Mouse (Mus musculus): Measurements from ENCODE around the gene Wrap53.
"Not testable (repeated sequence)": the region's sequence is repeated elsewhere in the genome, so short reads cannot be mapped to it uniquely, and the experiment has no call there.

The Wrap53 gene

GRCm38 (mm10) chr11:69580091-69580514, at the start of gene Wrap53, which contains the start of gene Trp53:
Gene Wrap53, minus strand, starts transcription at chr11:69580255.
Gene Trp53, plus strand, starts transcription at chr11:69580359.
- peak; percentile 84 for DNase-seq (ENCODE audit: extremely low spot score, low spot score)

GRCm38 (mm10) chr11:69629802-69630201, 49.7 kb upstream of the Wrap53 start:
- no peak for DNase-seq (ENCODE audit: extremely low spot score, low spot score)

- DNase-seq (ENCODE audit: extremely low spot score, low spot score), result peak; percentile 88
Measured at GRCm38 (mm10) chr11:69628286-69628685, 48.2 kb upstream of the Wrap53 start.

- DNase-seq (ENCODE audit: extremely low spot score, low spot score), result not testable (repeated sequence)
Measured at GRCm38 (mm10) chr11:69624339-69624738, 44.3 kb upstream of the Wrap53 start.

GRCm38 (mm10) chr11:69623006-69623405, 43.0 kb upstream of the Wrap53 start:
- no peak for DNase-seq (ENCODE audit: extremely low spot score, low spot score)

GRCm38 (mm10) chr11:69622406-69622805, 42.4 kb upstream of the Wrap53 start:
- no peak for DNase-seq (ENCODE audit: extremely low spot score, low spot score)

GRCm38 (mm10) chr11:69621571-69622268, 41.7 kb upstream of the Wrap53 start, which contains the start of gene Sat2:
Gene Sat2, plus strand, starts transcription at chr11:69622024.
- DNase-seq (ENCODE audit: extremely low spot score, low spot score), result peak; percentile 79

- DNase-seq (ENCODE audit: extremely low spot score, low spot score), result no peak
Measured at GRCm38 (mm10) chr11:69620394-69621081, 40.5 kb upstream of the Wrap53 start.

- DNase-seq (ENCODE audit: extremely low spot score, low spot score), result no peak
Measured at GRCm38 (mm10) chr11:69617805-69618204, 37.8 kb upstream of the Wrap53 start, which contains the start of gene Shbg. Gene Shbg, minus strand, starts transcription at chr11:69617905.

- DNase-seq (ENCODE audit: extremely low spot score, low spot score), result no peak
Measured at GRCm38 (mm10) chr11:69616781-69617180, 36.7 kb upstream of the Wrap53 start.

GRCm38 (mm10) chr11:69614257-69614588, 34.2 kb upstream of the Wrap53 start:
- DNase-seq (ENCODE audit: extremely low spot score, low spot score), result not testable (repeated sequence)

- DNase-seq (ENCODE audit: extremely low spot score, low spot score), result peak; percentile 84
Measured at GRCm38 (mm10) chr11:69613553-69614256, 33.6 kb upstream of the Wrap53 start.

GRCm38 (mm10) chr11:69610899-69611298, 30.8 kb upstream of the Wrap53 start:
- DNase-seq (ENCODE audit: extremely low spot score, low spot score), result no peak

GRCm38 (mm10) chr11:69609416-69609815, 29.4 kb upstream of the Wrap53 start:
- no peak for DNase-seq (ENCODE audit: extremely low spot score, low spot score)

- DNase-seq (ENCODE audit: extremely low spot score, low spot score), result no peak
Measured at GRCm38 (mm10) chr11:69608525-69608924, 28.5 kb upstream of the Wrap53 start.

GRCm38 (mm10) chr11:69606832-69607231, 26.8 kb upstream of the Wrap53 start:
- DNase-seq (ENCODE audit: extremely low spot score, low spot score), result no peak

- DNase-seq (ENCODE audit: extremely low spot score, low spot score), result no peak
Measured at GRCm38 (mm10) chr11:69606491-69606795, 26.4 kb upstream of the Wrap53 start.

GRCm38 (mm10) chr11:69605726-69606490, 25.9 kb upstream of the Wrap53 start, which contains the start of gene Atp1b2:
Gene Atp1b2, minus strand, starts transcription at chr11:69605942.
- DNase-seq (ENCODE audit: extremely low spot score, low spot score), result peak; percentile 74

- DNase-seq (ENCODE audit: extremely low spot score, low spot score), result peak; percentile 51
Measured at GRCm38 (mm10) chr11:69604795-69605664, 25.0 kb upstream of the Wrap53 start.

- no peak for DNase-seq (ENCODE audit: extremely low spot score, low spot score)
Measured at GRCm38 (mm10) chr11:69604347-69604746, 24.3 kb upstream of the Wrap53 start.

Data from neural tube, embryonic 10.5 days (tissue).